Mouse (Mus musculus) kidney, postnatal 4 days (tissue): ENCODE results near the gene Spice1.

Experiments
- DNase-seq, 2 experiments: peaks; one replicate each; pipeline ENCODE4 v3.0.0; 2021; ENCODE audit warnings: mixed read lengths in 2 of 2

Gene Spice1

DNA sequence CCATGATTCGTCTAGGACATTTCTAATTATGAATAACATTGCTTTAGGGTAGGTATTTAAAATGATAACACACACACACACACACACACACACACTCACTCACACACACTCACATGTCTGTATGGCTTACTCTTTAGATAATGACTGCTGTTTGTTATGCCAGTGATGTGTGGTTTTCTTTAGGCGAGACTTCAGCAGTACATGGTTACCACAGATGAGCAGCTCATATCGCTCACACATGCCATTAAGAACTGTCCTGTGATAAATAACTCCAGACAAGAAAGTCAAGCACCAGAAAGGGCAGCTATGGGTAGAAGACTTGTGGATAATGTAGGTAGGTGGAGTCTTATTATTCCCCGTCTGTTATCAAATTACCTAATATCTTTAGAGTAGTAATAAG is 28.5 kb downstream of the Spice1 start:
- no peak for DNase-seq

DNA sequence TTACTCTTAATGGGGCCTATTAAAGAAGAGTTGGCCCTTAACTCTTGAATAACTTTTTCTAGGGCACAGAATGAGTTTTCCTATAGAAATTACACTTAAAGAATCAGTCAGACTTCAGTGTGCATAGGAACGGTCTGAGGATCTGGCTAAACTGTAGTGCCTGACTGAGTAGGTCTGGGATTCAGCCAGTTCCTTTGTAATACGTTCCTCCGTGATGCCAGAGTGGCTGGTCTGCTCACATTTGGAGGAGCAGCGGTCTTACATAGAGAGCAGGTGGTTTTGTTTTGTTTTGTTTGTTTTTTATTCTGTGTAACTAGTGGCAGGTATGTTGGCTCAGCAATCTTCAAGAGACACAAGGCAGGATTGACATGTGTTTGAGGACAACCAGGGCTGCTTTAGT is 33.1 kb downstream of the Spice1 start:
- DNase-seq: no peak

DNA sequence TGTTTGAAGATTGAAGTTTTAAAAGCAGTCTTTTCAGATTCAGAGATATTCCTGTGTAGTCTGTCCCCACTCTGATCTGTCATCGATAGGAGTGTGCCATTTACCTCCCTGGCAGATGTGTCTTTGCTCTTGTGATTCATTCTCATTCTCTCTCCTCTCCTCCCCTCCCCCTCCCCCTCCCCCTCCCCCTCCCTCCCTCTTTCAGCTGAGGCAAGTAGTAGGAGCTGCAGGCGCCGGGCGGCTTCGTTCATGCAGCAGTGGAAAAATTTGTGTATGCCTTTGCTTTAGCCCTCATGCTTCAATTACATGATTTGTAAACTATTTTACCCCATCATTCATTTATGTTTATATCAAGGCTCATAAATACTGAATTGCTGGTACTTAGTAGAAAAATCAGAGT is 34.7 kb downstream of the Spice1 start:
- DNase-seq: peak in 1 of 2 experiments; percentile 20

DNA sequence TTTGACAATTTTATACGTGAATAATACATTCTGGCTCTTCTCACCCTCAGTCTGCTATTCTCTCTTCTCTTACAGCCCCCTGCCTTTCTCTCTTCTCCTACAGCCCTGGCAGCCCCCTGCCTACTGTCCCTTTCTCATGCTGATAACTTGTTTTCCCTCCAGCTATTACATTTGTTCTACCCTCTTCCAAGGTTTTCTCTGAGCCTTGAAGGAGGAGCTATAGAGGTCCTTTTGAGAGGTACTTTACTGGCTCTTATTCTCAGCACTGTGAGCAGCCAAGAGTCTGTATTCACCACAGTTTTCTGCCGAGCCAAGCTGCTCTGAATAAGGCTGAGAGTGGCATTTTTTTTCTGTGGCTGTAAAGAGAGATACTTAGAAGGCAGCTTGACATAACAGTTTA is 36.6 kb downstream of the Spice1 start:
- no peak for DNase-seq

DNA sequence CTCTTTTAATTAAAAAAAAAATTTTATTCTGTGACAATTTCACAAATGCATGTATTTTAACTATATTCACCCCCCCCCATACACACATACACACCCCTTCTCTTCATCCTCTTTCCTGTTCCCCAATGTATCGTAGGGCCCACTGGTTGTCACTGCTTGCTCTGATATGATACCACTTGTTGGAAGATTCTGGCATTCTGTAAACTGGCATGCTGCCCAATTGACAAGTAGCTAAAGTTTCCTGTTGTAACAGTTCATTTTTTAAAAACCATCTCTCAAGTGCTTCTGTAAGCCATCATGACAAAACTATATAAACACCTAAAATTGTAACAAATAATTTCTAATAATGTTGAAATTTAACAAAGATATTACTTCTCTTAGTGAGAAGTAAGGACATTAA is 37.3 kb downstream of the Spice1 start:
- no peak for DNase-seq

DNA sequence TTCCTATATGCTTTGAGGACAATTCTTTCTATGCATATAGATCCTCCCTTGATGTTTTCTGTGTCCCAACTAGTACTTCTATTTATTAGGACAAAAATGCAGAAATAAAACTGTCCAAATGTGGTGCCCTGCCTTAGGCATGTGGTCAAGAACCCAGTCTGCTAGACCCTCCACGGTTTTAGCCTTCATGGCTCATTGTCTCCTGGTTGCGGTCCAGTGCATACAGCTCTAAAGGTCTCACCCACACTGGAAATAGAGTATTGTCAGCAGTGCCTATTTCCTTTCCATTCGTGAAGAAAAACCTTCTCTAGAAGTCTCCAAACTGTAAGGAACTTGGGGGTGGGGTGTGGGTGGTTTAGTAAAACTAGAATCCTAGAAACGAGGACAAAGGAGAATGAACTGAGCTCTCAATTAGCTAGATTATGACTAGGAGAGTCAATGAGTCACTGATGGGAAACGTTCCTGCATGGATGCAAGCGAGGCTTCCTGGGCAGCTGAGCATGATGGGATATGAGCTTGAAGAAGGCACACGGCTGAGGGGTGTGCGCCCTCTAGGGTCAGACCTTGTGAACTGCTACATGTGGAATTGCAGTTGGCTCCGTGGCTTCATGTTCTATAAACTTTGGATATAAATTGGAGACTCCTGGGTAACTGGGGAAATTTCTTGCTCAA is 45.1 kb downstream of the Spice1 start:
- peak; percentile 68 to 78 for DNase-seq

DNA sequence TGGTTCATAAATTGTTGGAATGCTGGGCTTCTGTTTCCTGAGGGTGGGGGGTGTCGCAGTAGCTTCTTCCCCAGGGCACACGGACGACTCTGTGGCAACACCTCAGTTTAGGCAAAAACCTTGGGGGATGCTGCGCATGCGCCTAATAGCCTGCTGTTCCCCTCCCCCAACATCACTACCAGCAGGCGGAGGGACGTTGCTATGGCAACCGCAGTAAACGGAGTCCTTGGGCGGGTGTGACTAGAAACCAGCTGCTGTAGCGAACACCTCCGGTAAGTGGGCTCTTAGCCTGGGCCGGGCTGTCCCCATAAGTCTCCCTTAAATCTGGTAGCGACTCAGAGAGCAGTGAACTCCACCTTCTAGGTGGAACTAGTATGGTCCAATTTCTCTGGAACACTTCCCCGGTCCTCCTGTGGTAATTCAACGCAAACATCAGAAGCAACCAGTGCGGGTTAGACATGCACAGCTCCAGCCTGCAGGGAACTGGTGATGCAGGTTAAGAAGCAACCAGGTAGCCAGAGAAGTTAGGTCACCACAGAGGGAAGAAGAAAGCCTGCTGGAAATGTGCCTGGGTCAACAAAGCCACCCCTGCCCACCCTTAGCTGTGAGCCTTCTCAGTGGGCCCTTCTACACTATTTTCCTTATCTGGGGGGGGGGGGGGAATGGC is 47.8 kb downstream of the Spice1 start, which contains the start of gene Cfap44:
TSS of gene Cfap44 (plus strand) at position 220 of the 667 bp plus-strand sequence.
- DNase-seq: peak; percentile 84 to 90

DNA sequence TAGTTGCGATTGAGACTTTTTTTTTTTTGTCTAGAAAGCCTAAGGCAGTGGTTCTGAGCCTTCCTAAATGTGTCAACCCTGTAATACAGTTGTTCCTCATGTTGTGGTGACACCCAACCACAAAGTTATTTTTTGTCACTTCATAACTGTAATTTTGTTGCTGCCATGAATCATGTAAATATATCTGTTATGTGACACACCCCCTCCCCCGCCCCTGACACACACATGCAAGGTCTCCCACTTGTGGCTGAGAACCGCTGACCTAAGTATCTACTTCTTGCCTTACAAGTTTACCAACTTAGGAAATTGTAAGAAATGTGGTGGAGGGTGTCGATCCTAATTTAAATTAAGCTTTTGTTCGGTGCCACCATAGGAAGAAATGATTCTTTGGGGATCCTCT is 58.0 kb downstream of the Spice1 start:
- DNase-seq: no peak

DNA sequence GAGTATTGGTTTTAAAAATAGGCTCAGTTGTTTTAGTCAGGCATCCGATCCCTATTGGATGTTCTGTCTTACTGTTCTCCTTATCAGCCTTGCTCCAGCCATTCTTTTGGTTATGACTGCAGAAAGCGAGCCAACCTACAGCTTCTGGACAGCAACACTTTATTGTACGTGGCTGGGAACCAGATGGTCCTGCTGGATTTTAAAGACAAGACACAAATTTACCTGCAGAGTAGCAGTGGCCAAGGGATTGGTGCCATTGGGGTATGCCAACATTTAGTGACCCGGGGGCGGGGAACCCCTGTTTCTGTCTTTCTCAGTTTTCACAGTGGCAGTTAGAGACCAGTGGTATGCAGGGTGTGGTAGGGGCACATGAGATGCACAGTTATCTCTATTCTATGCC is 60.3 kb downstream of the Spice1 start:
- no peak for DNase-seq

DNA sequence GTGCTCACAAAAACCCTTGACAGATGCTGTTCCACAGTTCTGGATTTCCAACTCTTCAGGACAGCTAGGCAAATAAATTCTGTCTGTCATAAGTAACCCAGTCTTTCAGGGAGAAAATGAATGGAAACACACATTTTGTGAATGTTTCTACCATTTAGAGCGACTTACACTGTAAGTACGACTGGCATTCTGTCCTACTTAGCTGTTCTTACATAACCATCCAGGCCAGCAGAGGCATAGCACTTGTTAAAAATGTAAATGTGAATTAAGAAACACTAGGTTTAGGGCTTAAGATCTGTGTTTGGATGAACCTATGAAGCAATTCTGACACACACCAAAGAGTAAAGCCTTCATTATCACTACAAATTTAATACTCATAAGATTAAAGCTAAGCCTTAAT is 61.4 kb downstream of the Spice1 start:
- no peak for DNase-seq

DNA sequence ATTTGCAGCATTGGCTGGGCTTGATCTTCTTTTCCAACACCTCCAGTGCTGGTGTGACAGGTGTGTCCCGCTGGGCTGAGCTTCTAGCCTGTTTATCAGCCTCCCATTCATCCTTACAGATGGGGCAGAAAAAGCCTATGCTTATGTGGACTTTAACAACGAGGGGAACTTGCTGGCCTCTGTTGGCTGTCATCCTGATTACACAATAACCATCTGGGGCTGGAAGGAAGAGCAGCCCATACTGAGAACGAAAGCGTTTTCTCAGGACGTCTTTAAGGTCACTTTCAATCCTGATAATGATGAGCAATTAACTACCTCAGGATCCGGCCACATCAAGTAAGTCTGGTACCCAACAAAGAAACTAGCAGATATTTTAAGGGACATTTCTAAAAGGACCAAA is 63.3 kb downstream of the Spice1 start:
- no peak for DNase-seq

DNA sequence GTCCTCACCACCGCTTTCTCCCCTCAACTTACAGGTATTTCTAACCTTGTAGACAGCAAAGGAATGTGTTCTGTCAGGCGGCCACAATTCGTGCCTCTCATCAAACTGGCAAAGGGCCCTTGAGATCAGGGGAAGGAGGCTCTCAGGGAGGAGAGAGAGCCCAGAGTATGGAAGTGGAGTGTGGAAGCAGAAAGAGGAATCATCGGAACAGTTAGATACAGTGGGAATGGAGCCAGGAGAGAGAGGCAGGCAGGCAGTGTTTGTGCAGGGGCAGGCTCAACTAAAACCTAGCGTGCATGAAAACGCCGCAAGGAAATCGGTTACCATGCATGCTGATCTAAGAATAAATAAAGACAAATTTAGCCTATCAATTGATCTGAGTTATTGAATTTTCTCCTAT is 70.7 kb downstream of the Spice1 start:
- DNase-seq: no peak

DNA sequence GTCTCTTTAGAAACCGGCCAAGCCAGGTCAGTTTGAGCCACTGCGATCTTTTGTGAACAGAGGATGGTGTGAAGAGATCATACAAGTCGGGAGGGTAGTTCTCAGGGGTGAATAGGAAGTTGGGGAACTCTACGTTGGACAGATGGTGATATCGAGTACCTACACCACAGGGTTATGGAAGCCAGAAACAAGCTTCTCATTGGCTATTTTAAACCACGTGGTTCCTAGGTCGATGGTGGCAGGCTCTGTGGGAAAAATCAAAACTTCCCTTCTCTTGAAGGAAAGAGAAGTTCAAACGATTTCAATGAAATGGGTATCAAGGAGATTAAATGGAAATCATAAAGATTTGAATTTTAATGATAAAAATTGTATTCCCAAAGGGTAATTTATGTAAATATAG is 74.8 kb downstream of the Spice1 start:
- DNase-seq: no peak

DNA sequence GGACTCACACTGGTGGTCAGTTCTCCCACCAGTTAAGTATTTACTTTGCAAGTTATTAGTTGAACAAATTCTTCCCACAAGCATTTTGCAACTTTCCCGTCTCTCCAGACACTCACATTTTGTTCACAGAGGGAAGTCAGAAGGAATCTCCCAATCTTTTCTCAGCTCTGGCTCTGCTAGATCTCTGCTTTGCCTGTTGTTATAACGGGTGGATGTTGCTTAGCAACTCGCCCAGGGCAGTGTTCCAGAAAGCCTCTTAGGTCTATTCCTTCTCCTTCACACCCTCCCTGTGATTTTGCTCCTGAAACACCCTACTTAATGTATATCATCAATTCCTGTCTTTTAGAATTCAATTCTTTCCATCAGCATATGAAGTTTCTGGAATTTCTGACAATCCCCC is 76.6 kb downstream of the Spice1 start:
- DNase-seq: peak; percentile 9 to 17

DNA sequence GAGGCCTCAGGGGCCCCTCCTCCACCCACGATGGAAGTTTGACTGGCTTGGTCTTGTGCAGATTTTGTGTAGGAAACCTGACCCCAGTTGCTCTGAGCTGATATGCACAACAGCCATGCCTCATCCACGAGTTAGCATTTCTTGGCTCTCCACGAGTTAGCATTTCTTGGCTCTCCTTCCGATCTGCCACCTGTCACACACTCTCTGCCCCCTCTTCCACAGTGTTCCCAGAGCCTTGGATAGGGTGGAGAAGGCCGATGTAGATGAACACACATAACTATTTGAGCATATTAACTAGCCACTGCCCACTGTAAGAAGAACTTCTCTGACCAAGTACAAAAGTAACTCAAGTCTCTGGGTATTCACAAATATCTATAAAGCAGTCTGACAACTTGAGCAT is 81.5 kb downstream of the Spice1 start:
- DNase-seq: no peak

DNA sequence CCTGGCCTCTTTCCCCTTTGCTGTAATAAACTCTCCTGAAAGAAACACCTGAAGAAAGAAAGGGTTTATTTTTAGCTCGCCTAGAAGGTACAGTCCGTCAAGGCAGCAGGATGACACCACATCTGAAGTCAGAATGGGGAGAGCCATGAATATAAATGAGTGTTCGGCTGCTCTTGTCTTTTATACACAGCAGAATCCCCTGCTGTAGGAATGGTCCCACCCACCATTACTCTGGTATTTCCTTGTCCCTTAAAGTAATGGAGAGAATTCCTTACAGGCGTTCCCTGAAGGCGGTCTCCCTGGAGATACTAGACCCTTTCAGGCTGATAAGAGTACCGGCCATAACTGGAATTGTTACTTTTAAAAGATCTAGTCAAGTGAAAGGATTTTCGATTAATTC is 83.1 kb downstream of the Spice1 start:
- no peak for DNase-seq

DNA sequence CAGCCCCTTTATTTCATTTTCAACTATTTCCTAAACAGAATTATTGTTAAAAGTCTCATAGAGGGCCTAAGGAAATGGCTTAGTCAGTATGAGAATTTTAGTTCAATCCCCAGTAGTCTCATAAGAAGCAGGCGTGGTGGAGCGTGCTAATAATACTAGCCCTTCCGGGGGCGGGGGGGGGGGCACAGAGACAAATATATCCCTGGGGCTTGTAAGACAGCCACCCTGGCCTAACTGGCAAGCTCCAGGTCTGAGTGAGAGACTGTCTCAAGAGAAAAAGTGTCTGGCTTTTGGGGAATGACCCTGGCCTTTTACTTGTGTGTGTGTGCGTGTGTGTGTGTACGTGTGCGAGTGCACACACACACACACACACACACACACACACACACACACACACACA is 88.0 kb downstream of the Spice1 start:
- DNase-seq: no peak

DNA sequence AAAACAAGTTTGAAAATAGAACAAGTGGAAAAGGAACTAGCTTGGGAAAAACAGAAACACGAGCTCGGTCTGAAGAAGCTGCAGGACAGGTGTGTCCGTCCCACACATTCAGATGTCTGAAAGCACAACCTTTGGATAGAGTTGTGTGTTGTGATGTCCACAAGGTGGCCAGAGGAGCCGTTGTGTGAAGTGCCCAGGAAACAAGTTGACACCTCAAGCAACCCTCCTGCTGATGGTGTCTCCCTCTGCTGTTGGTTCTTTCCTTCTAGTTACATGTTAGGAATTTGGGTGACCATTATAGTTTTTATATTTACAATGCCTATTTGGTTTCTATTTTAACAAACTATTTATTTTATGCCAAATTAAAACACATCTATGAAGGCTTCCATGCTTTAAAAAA is 88.6 kb downstream of the Spice1 start:
- DNase-seq: no peak
